ENCODE assay signal across 8 mouse cellular contexts in the genomic region with DNA sequence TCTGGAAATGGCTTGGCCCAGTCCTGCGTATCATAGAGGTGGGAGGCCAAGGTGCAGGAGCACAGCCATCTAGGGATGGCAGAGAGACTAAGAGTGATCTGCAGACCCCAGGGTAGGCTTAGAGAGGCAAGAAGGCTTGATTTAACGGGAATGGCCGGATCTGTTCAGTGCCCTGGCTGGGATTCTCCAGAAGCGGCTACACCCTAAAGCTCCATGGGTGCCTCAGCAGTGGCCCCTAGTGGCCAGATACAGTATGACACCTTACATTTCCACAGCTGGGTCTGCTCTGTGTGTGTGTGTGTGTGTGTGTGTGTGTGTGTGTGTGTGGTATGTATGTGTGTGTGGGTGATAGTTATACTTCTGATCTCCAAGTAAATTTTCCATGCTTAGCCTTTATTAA.
DNase-seq lines count a peak whose midpoint lies in the region; ATAC-seq and TF ChIP-seq lines count a peak whose summit lies in the region.

No protein-coding gene starts in this region.

- intact Hi-C loops in gastrocnemius, postnatal 14 days (cut with DNase I; ENCODE audit: low total_unique reads) = no loop called here
- intact Hi-C loops in left cerebral cortex, adult 2 months (cut with DNase I) = loop anchor here (1.0 to 5.0 kb wide), 2 partner anchors 63 to 79 kb away; no protein-coding TSS in a partner anchor

- H3K27ac ChIP-seq in left cerebral cortex, adult 2 months = no peak overlapping the region

- peak; percentile 71 for TF ChIP-seq CTCF in left cerebral cortex, adult 2 months (IDR thresholded peaks at IDR 0.05)

- no peak overlapping the region for H3K4me3 ChIP-seq in left cerebral cortex, adult 2 months

- ATAC-seq in megakaryocyte, adult 5-6 weeks (ENCODE audit: poor library complexity, severe bottlenecking) = peak; percentile 75

- DNase-seq in adrenal gland, adult (ENCODE audit: inconsistent age in 2 of 2, low spot score in 1 of 2) = peak; percentile 76 to 94
- DNase-seq in embryo, embryonic 10 days (ENCODE audit: low spot score) = peak; percentile 92
- peak; percentile 86 for DNase-seq in gastrocnemius, postnatal 14 days
- DNase-seq in induced T-regulatory cell, adult 2 months (ENCODE audit: low read depth) = peak; percentile 84
- peak; percentile 84 to 91 for DNase-seq in left cerebral cortex, adult 2 months (ENCODE audit: extremely low spot score in 1 of 2, low spot score in 2 of 2)
- DNase-seq in right cerebral cortex, postnatal 14 days = peak; percentile 93
- peak; percentile 77 to 85 for DNase-seq in urinary bladder, postnatal 36 days (ENCODE audit: low spot score in 2 of 2)
